Mouse (Mus musculus): Measurements from ENCODE around the gene Ccdc65.

DNA sequence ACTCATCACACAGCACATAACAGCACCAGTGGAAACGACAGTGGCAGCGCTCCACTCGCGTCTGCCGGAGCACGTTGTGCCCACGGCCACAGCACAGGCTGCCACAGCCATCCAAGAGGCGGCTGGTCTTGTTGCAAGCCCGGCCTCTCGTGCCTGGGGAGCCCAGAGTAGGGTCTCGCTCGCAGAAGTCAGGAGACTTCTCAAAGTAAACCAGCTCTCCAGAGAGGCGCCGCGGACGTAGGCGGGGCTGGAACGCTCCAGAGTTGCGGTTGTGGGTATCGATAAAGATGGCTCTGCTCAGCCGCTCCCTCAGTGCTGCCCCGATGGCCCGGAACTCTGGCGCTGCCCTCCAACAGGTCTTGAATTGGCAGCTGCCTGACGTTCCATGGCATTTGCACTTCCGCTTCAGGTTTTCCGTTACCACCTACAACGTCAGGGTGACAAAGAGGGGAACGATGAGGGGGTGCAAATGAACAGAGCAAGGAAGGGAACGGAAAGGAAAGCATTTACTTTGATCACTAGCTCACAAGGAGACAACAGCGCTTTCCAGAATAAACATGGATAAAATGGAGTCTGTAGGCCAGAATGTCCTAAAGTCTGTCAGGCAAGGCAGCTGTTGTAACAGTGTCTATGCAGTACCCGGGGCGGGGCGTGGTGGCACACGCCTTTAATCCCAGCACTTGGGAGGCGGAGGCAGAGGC is 64.7 kb downstream of the Ccdc65 start:
- TF ChIP-seq POLR2A (IDR thresholded peaks at IDR 0.05; ENCODE audit: borderline replicate concordance, extremely low read depth, insufficient read depth, insufficient read length, poor library complexity, severe bottlenecking) (no peak), CTCF (IDR thresholded peaks at IDR 0.05; ENCODE audit: borderline replicate concordance, extremely low read depth, insufficient read depth, insufficient read length) (no peak)

Data from brain, embryonic 14.5 days (tissue).